Mouse (Mus musculus): ENCODE results near the gene Acss1.

- no peak for TF ChIP-seq GATA1 (IDR thresholded peaks at IDR 0.05; ENCODE audit: borderline replicate concordance, low read length)
- TF ChIP-seq FLI1 (IDR thresholded peaks at IDR 0.05; ENCODE audit: low read length), result no peak
These were observed 21.9 kb upstream of the Acss1 start for GRCm38 (mm10) chr2:150690216-150690615.

Data from megakaryocyte, embryonic 14.5 days (primary cell).